Mouse (Mus musculus) kidney, adult 2 months (tissue): Measurements from ENCODE around the gene Itgae.
A peak's percentile ranks its signal among the peaks of the same experiment; 100 is the strongest.
"Not testable (repeated sequence)": the region's sequence is repeated elsewhere in the genome, so short reads cannot be mapped to it uniquely, and the experiment has no call there.

Experiments used
- CTCF ChIP-seq: fragments of 200-500 bp; conservative IDR thresholded peaks from 2 replicates; pipeline ENCODE4 v1.5.1; 2011; ENCODE audit warnings: low read depth, mild to moderate bottlenecking, control low read depth, low read length, moderate library complexity, mixed read lengths; ENCODE audit not compliant: insufficient read depth, insufficient read length
- POLR2A ChIP-seq: fragments of 200-500 bp; IDR thresholded peaks from one replicate; pipeline ENCODE4 v1.6.1; 2011; ENCODE audit warnings: low read depth, low read length, control low read depth

- peak; percentile 33 for TF ChIP-seq CTCF
- not testable (repeated sequence) for TF ChIP-seq POLR2A
These were observed 17.0 kb downstream of the Itgae start for GRCm38 (mm10) chr11:73107358-73107757.
